Mouse (Mus musculus): ENCODE data around the gene Parp1. TPM values are rescaled to one million over a fixed set of nuclear protein-coding genes. Genes with fewer than 3 reads are reported as not detected.
"Not testable (repeated sequence)": the region's sequence is repeated elsewhere in the genome, so short reads cannot be mapped to it uniquely, and the experiment has no call there.

Gene Parp1
- polyA plus RNA-seq, 2 experiments, result 47.3 to 47.7 TPM

- Histone ChIP-seq H3K9me3 (ENCODE audit: control insufficient read depth, low read length) (no peaks in the 10 kb centered on the region), H3K27ac (no peak overlapping the region), H3K9ac (replicated peaks) (no peak overlapping the region), H3K4me2 (ENCODE audit: low read depth) (no peak overlapping the region), H3K4me3 (ENCODE audit: insufficient read depth in 1 of 2, low read depth in 2 of 2, low read length in 2 of 2) (no peak overlapping the region), H3K27me3 (ENCODE audit: control insufficient read depth, insufficient read depth, low read length) (no peaks in the 10 kb centered on the region), H3K4me1 (replicated peaks; ENCODE audit: control insufficient read depth in 2 of 2, insufficient read depth in 2 of 2, low read length in 1 of 2) (no peaks in the 10 kb centered on the region), H3K36me3 (replicated peaks; ENCODE audit: control insufficient read depth, insufficient read depth, low read depth) (peaks cover 2% of the 10 kb centered on the region)
- TF ChIP-seq EP300 (IDR thresholded peaks at IDR 0.05; ENCODE audit: low read depth) (no peak), CTCF (IDR thresholded peaks at IDR 0.05; ENCODE audit: low read depth) (no peak)
- 21% methylated on average over 3 of the region's 3 CpGs for WGBS (ENCODE audit: insufficient replicate concordance)
- no peak for ATAC-seq (ENCODE audit: insufficient read depth)
- no peak for DNase-seq (ENCODE audit: low read depth in 3 of 3, low spot score in 3 of 3)
These were observed 37.4 kb downstream of the Parp1 start for GRCm38 (mm10) chr1:180606106-180606505.

GRCm38 (mm10) chr1:180606796-180607577 lies 38.3 kb downstream of the Parp1 start:
- no peak for TF ChIP-seq EP300 (IDR thresholded peaks at IDR 0.05; ENCODE audit: low read depth)
- TF ChIP-seq CTCF (IDR thresholded peaks at IDR 0.05; ENCODE audit: low read depth), result no peak
- DNase-seq (ENCODE audit: low read depth in 3 of 3, low spot score in 3 of 3) (no peak), ATAC-seq (ENCODE audit: insufficient read depth) (no peak)
- Histone ChIP-seq H3K9me3 (ENCODE audit: control insufficient read depth, low read length) (no peaks in the 10 kb centered on the region), H3K27me3 (ENCODE audit: control insufficient read depth, insufficient read depth, low read length) (no peaks in the 10 kb centered on the region), H3K4me3 (ENCODE audit: insufficient read depth in 1 of 2, low read depth in 2 of 2, low read length in 2 of 2) (no peak overlapping the region), H3K4me1 (replicated peaks; ENCODE audit: control insufficient read depth in 2 of 2, insufficient read depth in 2 of 2, low read length in 1 of 2) (no peaks in the 10 kb centered on the region), H3K27ac (no peak overlapping the region), H3K4me2 (ENCODE audit: low read depth) (no peak overlapping the region), H3K9ac (replicated peaks) (no peak overlapping the region), H3K36me3 (replicated peaks; ENCODE audit: control insufficient read depth, insufficient read depth, low read depth) (no peaks in the 10 kb centered on the region; the same call in 1 of the 2 replicates)
- WGBS (ENCODE audit: insufficient replicate concordance), result 60% methylated on average over 10 of the region's 10 CpGs

GRCm38 (mm10) chr1:180607578-180607879 lies 38.8 kb downstream of the Parp1 start:
- ATAC-seq (ENCODE audit: insufficient read depth) (no peak), DNase-seq (ENCODE audit: low read depth in 3 of 3, low spot score in 3 of 3) (no peak)
- Histone ChIP-seq H3K4me1 (replicated peaks; ENCODE audit: control insufficient read depth in 2 of 2, insufficient read depth in 2 of 2, low read length in 1 of 2) (no peaks in the 10 kb centered on the region), H3K9me3 (ENCODE audit: control insufficient read depth, low read length) (no peaks in the 10 kb centered on the region), H3K4me3 (ENCODE audit: insufficient read depth in 1 of 2, low read depth in 2 of 2, low read length in 2 of 2) (no peak overlapping the region), H3K36me3 (replicated peaks; ENCODE audit: control insufficient read depth, insufficient read depth, low read depth) (no peaks in the 10 kb centered on the region; the same call in 1 of the 2 replicates), H3K9ac (replicated peaks) (no peak overlapping the region), H3K4me2 (ENCODE audit: low read depth) (no peak overlapping the region), H3K27ac (no peak overlapping the region), H3K27me3 (ENCODE audit: control insufficient read depth, insufficient read depth, low read length) (no peaks in the 10 kb centered on the region)
- WGBS (ENCODE audit: insufficient replicate concordance), result 58% methylated on average over 2 of the region's 2 CpGs
- TF ChIP-seq CTCF (IDR thresholded peaks at IDR 0.05; ENCODE audit: low read depth), result no peak
- no peak for TF ChIP-seq EP300 (IDR thresholded peaks at IDR 0.05; ENCODE audit: low read depth)

GRCm38 (mm10) chr1:180611842-180612241 lies 43.1 kb downstream of the Parp1 start:
- not testable (repeated sequence) for H3K27me3 ChIP-seq (ENCODE audit: control insufficient read depth, insufficient read depth, low read length); H3K9me3 ChIP-seq (ENCODE audit: control insufficient read depth, low read length); H3K36me3 ChIP-seq (replicated peaks; ENCODE audit: control insufficient read depth, insufficient read depth, low read depth); H3K4me3 ChIP-seq (ENCODE audit: insufficient read depth in 1 of 2, low read depth in 2 of 2, low read length in 2 of 2); DNase-seq (ENCODE audit: low read depth in 3 of 3, low spot score in 3 of 3); H3K27ac ChIP-seq; H3K9ac ChIP-seq (replicated peaks); ATAC-seq (ENCODE audit: insufficient read depth); H3K4me1 ChIP-seq (replicated peaks; ENCODE audit: control insufficient read depth in 2 of 2, insufficient read depth in 2 of 2, low read length in 1 of 2); H3K4me2 ChIP-seq (ENCODE audit: low read depth)
- WGBS (ENCODE audit: insufficient replicate concordance), result 81% methylated on average over 11 of the region's 14 CpGs

GRCm38 (mm10) chr1:180616762-180617161 lies 48.0 kb downstream of the Parp1 start:
- ATAC-seq (ENCODE audit: insufficient read depth), result no peak
- H3K4me1 ChIP-seq (replicated peaks; ENCODE audit: control insufficient read depth in 2 of 2, insufficient read depth in 2 of 2, low read length in 1 of 2), result no peaks in the 10 kb centered on the region
- DNase-seq (ENCODE audit: low read depth in 3 of 3, low spot score in 3 of 3), result no peak
- no peaks in the 10 kb centered on the region for H3K9me3 ChIP-seq (ENCODE audit: control insufficient read depth, low read length)
- no peak overlapping the region for H3K9ac ChIP-seq (replicated peaks)
- no peak for TF ChIP-seq CTCF (IDR thresholded peaks at IDR 0.05; ENCODE audit: low read depth)
- TF ChIP-seq EP300 (IDR thresholded peaks at IDR 0.05; ENCODE audit: low read depth), result no peak
- H3K4me3 ChIP-seq (ENCODE audit: insufficient read depth in 1 of 2, low read depth in 2 of 2, low read length in 2 of 2), result no peak overlapping the region
- no peaks in the 10 kb centered on the region for H3K36me3 ChIP-seq (replicated peaks; ENCODE audit: control insufficient read depth, insufficient read depth, low read depth)
- H3K4me2 ChIP-seq (ENCODE audit: low read depth), result no peak overlapping the region
- H3K27me3 ChIP-seq (ENCODE audit: control insufficient read depth, insufficient read depth, low read length), result no peaks in the 10 kb centered on the region
- no peak overlapping the region for H3K27ac ChIP-seq
- 67% methylated on average over 3 of the region's 3 CpGs for WGBS (ENCODE audit: insufficient replicate concordance)
